Mouse (Mus musculus) MEL (cell line): ENCODE results near the gene Mrpl53. TPM values are rescaled to one million over a fixed set of nuclear protein-coding genes. Genes with fewer than 3 reads are reported as not detected.

ENCODE experiments used
- DNase-seq: peaks from one replicate; pipeline ENCODE4 v3.0.0; 2011; ENCODE audit warnings: low read depth, low spot score
- H3K27ac ChIP-seq: 2 replicates; pipeline ENCODE4 v1.5.1; 2012; ENCODE audit warnings: low read depth, mild to moderate bottlenecking, control low read depth, low read length, moderate library complexity; ENCODE audit not compliant: control insufficient read depth
- H3K27me3 ChIP-seq, 2 experiments: fragments of 150-350 bp in 1 of 2; sonication (generic) in 1 of 2; 2 replicates each; pipeline ENCODE4 v1.6.1; 2012; ENCODE audit warnings: low read length in 2 of 2, mild to moderate bottlenecking in 2 of 2, improper control_type of control experiment in 1 of 2, moderate library complexity in 1 of 2; ENCODE audit not compliant: insufficient read depth in 2 of 2, control insufficient read depth in 1 of 2
- H3K36me3 ChIP-seq, 2 experiments: 2 replicates each; pipeline ENCODE4 v1.6.1; 2012 to 2014; ENCODE audit warnings: low read length in 2 of 2, improper control_type of control experiment in 1 of 2, inconsistent platforms in 1 of 2, mild to moderate bottlenecking in 1 of 2; ENCODE audit not compliant: insufficient read depth in 2 of 2, control insufficient read depth in 1 of 2
- H3K4me1 ChIP-seq, 2 experiments: fragments of 150-350 bp in 1 of 2; sonication (generic) in 1 of 2; 2 replicates each; pipeline ENCODE4 v1.6.1; 2012; ENCODE audit warnings: low read length in 2 of 2, improper control_type of control experiment in 1 of 2, mild to moderate bottlenecking in 1 of 2; ENCODE audit not compliant: insufficient read depth in 2 of 2, control insufficient read depth in 1 of 2
- H3K4me3 ChIP-seq, 2 experiments: fragments of 150-350 bp in 1 of 2; sonication (generic) in 1 of 2; 2 replicates each; pipeline ENCODE4 v1.5.1; 2012; ENCODE audit warnings: low read depth in 2 of 2, low read length in 2 of 2, mild to moderate bottlenecking in 2 of 2, moderate library complexity in 2 of 2, control low read depth in 1 of 2, improper control_type of control experiment in 1 of 2; ENCODE audit not compliant: control insufficient read depth in 1 of 2, insufficient read depth in 1 of 2
- H3K79me2 ChIP-seq: 2 replicates; pipeline ENCODE4 v1.6.1; 2012; ENCODE audit warnings: mild to moderate bottlenecking, low read length, moderate library complexity; ENCODE audit not compliant: control insufficient read depth, poor library complexity, insufficient read depth
- H3K9ac ChIP-seq: 2 replicates; pipeline ENCODE4 v1.6.1; 2012; ENCODE audit warnings: low read depth, mild to moderate bottlenecking, control low read depth, low read length, moderate library complexity; ENCODE audit not compliant: control insufficient read depth, poor library complexity, severe bottlenecking
- H3K9me3 ChIP-seq: fragments of 150-350 bp; sonication (generic); replicated peaks from 2 replicates; pipeline ENCODE4 v1.6.1; 2012; ENCODE audit warnings: mild to moderate bottlenecking, low read length, improper control_type of control experiment, moderate library complexity; ENCODE audit not compliant: insufficient read depth
- E2F4 ChIP-seq: IDR thresholded peaks from 2 replicates; pipeline ENCODE4 v1.6.1; 2011; ENCODE audit warnings: low read depth, low read length, improper control_type of control experiment, borderline replicate concordance
- ELF1 ChIP-seq: IDR thresholded peaks from 2 replicates; pipeline ENCODE4 v1.6.1; 2014; ENCODE audit warnings: low read depth, mild to moderate bottlenecking, inconsistent platforms, low read length, improper control_type of control experiment, moderate library complexity
- EP300 ChIP-seq, 2 experiments: IDR thresholded peaks; 2 replicates each; pipeline ENCODE4 v1.6.1; 2011; ENCODE audit warnings: improper control_type of control experiment in 2 of 2, low read length in 2 of 2, low read depth in 1 of 2, mild to moderate bottlenecking in 1 of 2
- ETS1 ChIP-seq: IDR thresholded peaks from 2 replicates; pipeline ENCODE4 v1.6.1; 2012; ENCODE audit warnings: low read depth, mild to moderate bottlenecking, inconsistent platforms, low read length, improper control_type of control experiment, moderate library complexity
- GATA1 ChIP-seq: IDR thresholded peaks from 2 replicates; pipeline ENCODE4 v1.6.1; 2011; ENCODE audit warnings: low read depth, low read length, improper control_type of control experiment
- HCFC1 ChIP-seq: IDR thresholded peaks from 2 replicates; pipeline ENCODE4 v1.6.1; 2012; ENCODE audit warnings: low read depth, mild to moderate bottlenecking, inconsistent platforms, low read length, improper control_type of control experiment, moderate library complexity
- KAT2A ChIP-seq: conservative IDR thresholded peaks from 2 replicates; pipeline ENCODE4 v1.6.1; 2012; ENCODE audit warnings: low read depth, low read length, improper control_type of control experiment, inconsistent platforms
- MAX ChIP-seq: IDR thresholded peaks from 2 replicates; pipeline ENCODE4 v1.6.1; 2011; ENCODE audit warnings: low read length, improper control_type of control experiment
- MXI1 ChIP-seq: IDR thresholded peaks from 2 replicates; pipeline ENCODE4 v1.6.1; 2011; ENCODE audit warnings: mild to moderate bottlenecking, low read depth, low read length, improper control_type of control experiment
- MYB ChIP-seq: IDR thresholded peaks from 2 replicates; pipeline ENCODE4 v1.6.1; 2011; ENCODE audit warnings: mild to moderate bottlenecking, low read depth, low read length, improper control_type of control experiment
- MYC ChIP-seq: IDR thresholded peaks from 2 replicates; pipeline ENCODE4 v1.6.1; 2011; ENCODE audit warnings: low read depth, mild to moderate bottlenecking, low read length, improper control_type of control experiment, moderate library complexity
- NELFE ChIP-seq: IDR thresholded peaks from 2 replicates; pipeline ENCODE4 v1.6.1; 2011; ENCODE audit warnings: low read depth, low read length, improper control_type of control experiment
- NRF1 ChIP-seq: IDR thresholded peaks from 2 replicates; pipeline ENCODE4 v1.6.1; 2014; ENCODE audit warnings: low read depth, mild to moderate bottlenecking, inconsistent platforms, low read length, improper control_type of control experiment, moderate library complexity; ENCODE audit not compliant: poor library complexity, insufficient read depth, severe bottlenecking
- SIN3A ChIP-seq: IDR thresholded peaks from 2 replicates; pipeline ENCODE4 v1.6.1; 2012; ENCODE audit warnings: low read length, improper control_type of control experiment, inconsistent platforms
- TAL1 ChIP-seq: IDR thresholded peaks from 2 replicates; pipeline ENCODE4 v1.6.1; 2012; ENCODE audit warnings: mild to moderate bottlenecking, inconsistent platforms, low read length, moderate library complexity, mixed read lengths
- TCF12 ChIP-seq: IDR thresholded peaks from 2 replicates; pipeline ENCODE4 v1.6.1; 2014; ENCODE audit warnings: low read depth, mild to moderate bottlenecking, inconsistent platforms, low read length, improper control_type of control experiment, moderate library complexity
- UBTF ChIP-seq: IDR thresholded peaks from 2 replicates; pipeline ENCODE4 v1.6.1; 2012; ENCODE audit warnings: low read depth, mild to moderate bottlenecking, inconsistent platforms, low read length, improper control_type of control experiment, moderate library complexity, borderline replicate concordance; ENCODE audit not compliant: insufficient read depth
- USF2 ChIP-seq, 2 experiments: IDR thresholded peaks; 2 replicates each; pipeline ENCODE4 v1.6.1; 2011 to 2012; ENCODE audit warnings: improper control_type of control experiment in 2 of 2, low read length in 2 of 2, borderline replicate concordance in 1 of 2, inconsistent platforms in 1 of 2, low read depth in 1 of 2, mild to moderate bottlenecking in 1 of 2; ENCODE audit not compliant: insufficient read depth in 1 of 2
- ZC3H11A ChIP-seq: IDR thresholded peaks from 2 replicates; pipeline ENCODE4 v1.6.1; 2012; ENCODE audit warnings: low read depth, mild to moderate bottlenecking, inconsistent platforms, low read length, improper control_type of control experiment
- ZKSCAN1 ChIP-seq: IDR thresholded peaks from 2 replicates; pipeline ENCODE4 v1.6.1; 2012; ENCODE audit warnings: low read depth, mild to moderate bottlenecking, inconsistent platforms, low read length, improper control_type of control experiment, moderate library complexity
- ZMIZ1 ChIP-seq: IDR thresholded peaks from 2 replicates; pipeline ENCODE4 v1.6.1; 2012; ENCODE audit warnings: low read depth, mild to moderate bottlenecking, inconsistent platforms, low read length, improper control_type of control experiment, moderate library complexity
- polyA plus RNA-seq, 2 experiments: library from polyadenylated mRNA; stranded (reverse) in 1 of 2; unstranded in 1 of 2; fragments of >175 nt in 1 of 2; fragments of >200 nt in 1 of 2; gene quantifications; 2 replicates each; pipeline versions ENCODE4 v1.2.1 to v1.2.4; 2012; ENCODE audit warnings: low replicate concordance in 2 of 2, low read depth in 1 of 2; ENCODE audit not compliant: insufficient read length in 2 of 2, insufficient read depth in 1 of 2, missing spikeins in 1 of 2
- total RNA-seq: library from RNA; depleted of rRNA; stranded (reverse); fragments of 300-350 nt; gene quantifications from 2 replicates; pipeline ENCODE4 v1.2.3, GENCODE M21; 2012

The Mrpl53 gene
- total and polyA plus RNA-seq, 3 experiments, result 63.8 to 91.3 TPM; not detected in 1

- H3K27ac ChIP-seq, result no peak overlapping the region
- TF ChIP-seq ZKSCAN1, result no peak
- no peak for TF ChIP-seq KAT2A
- no peak for TF ChIP-seq NELFE
- TF ChIP-seq ETS1, result no peak
- no peak for TF ChIP-seq MXI1
- TF ChIP-seq TCF12, result no peak
- no peak for TF ChIP-seq GATA1
- TF ChIP-seq HCFC1, result no peak
- TF ChIP-seq TAL1, result no peak
- TF ChIP-seq MYC, result no peak
- no peak for TF ChIP-seq E2F4
- no peak for TF ChIP-seq ZMIZ1
- TF ChIP-seq NRF1, result no peak
- TF ChIP-seq ELF1, result no peak
- TF ChIP-seq SIN3A, result no peak
- no peak for TF ChIP-seq UBTF
- TF ChIP-seq EP300 (IDR thresholded peaks at IDR 0.05; ENCODE audit: low read depth in 1 of 2, low read length in 2 of 2), result no peak
- TF ChIP-seq MAX, result no peak
- no peak for TF ChIP-seq MYB
- TF ChIP-seq USF2 (IDR thresholded peaks at IDR 0.05; ENCODE audit: borderline replicate concordance in 1 of 2, insufficient read depth in 1 of 2, low read depth in 1 of 2, low read length in 2 of 2), result no peak
- TF ChIP-seq, all 39 proteins: peak for 0
- Histone ChIP-seq H3K4me3 (no peak overlapping the region), H3K79me2 (peaks cover 4% of the 10 kb centered on the region), H3K36me3 (peaks cover 0 to 3% of the 10 kb centered on the region in 2 experiments; a peak in 1 of 4 replicates), H3K27me3 (no peaks in the 10 kb centered on the region), H3K9ac (no peak overlapping the region), H3K9me3 (no peaks in the 10 kb centered on the region), H3K4me1 (peaks cover 0 to 9% of the 10 kb centered on the region in 2 experiments; a peak in 2 of 4 replicates)
- no peak for DNase-seq
Observed at GRCm38 (mm10) chr6:83083497-83083896, 25.3 kb upstream of the Mrpl53 start.

GRCm38 (mm10) chr6:83084477-83084876 lies 24.4 kb upstream of the Mrpl53 start:
- TF ChIP-seq ZC3H11A (no peak), MXI1 (no peak)
- no peaks in the 10 kb centered on the region for H3K9me3 ChIP-seq
- no peaks in the 10 kb centered on the region for H3K79me2 ChIP-seq
- no peak for DNase-seq
- no peaks in the 10 kb centered on the region for H3K27me3 ChIP-seq
- H3K36me3 ChIP-seq, result no peaks in the 10 kb centered on the region
- no peak overlapping the region for H3K27ac ChIP-seq
- H3K4me1 ChIP-seq, result peaks cover 0 to 3% of the 10 kb centered on the region in 2 experiments; a peak in 2 of 4 replicates
- H3K9ac ChIP-seq, result no peak overlapping the region
- no peak overlapping the region for H3K4me3 ChIP-seq
